Mouse (Mus musculus) ES-Bruce4 (cell line): ENCODE measurements around the gene Aadac. TPM values are rescaled to one million over a fixed set of nuclear protein-coding genes. Genes with fewer than 3 reads are reported as not detected.

ENCODE experiments used
- H3K27ac ChIP-seq: 2 replicates; pipeline ENCODE4 v1.5.1; 2012; ENCODE audit warnings: low read length, inconsistent platforms; ENCODE audit not compliant: insufficient read depth
- H3K27me3 ChIP-seq: 2 replicates; pipeline ENCODE4 v1.6.1; 2012; ENCODE audit warnings: mild to moderate bottlenecking, low read length, inconsistent platforms; ENCODE audit not compliant: control insufficient read depth, poor library complexity, insufficient read depth, severe bottlenecking
- H3K36me3 ChIP-seq: 2 replicates; pipeline ENCODE4 v1.6.1; 2012; ENCODE audit warnings: inconsistent platforms, mild to moderate bottlenecking, low read length, moderate library complexity; ENCODE audit not compliant: control insufficient read depth, poor library complexity, insufficient read depth, severe bottlenecking
- H3K4me1 ChIP-seq: one replicate; pipeline ENCODE4 v1.8.1; 2011; ENCODE audit warnings: low read length; ENCODE audit not compliant: control insufficient read depth, insufficient read depth
- H3K4me3 ChIP-seq: 2 replicates; pipeline ENCODE4 v1.5.1; 2011; ENCODE audit warnings: low read depth, mild to moderate bottlenecking, low read length
- H3K9ac ChIP-seq: 2 replicates; pipeline ENCODE4 v1.6.1; 2012; ENCODE audit warnings: low read depth, mild to moderate bottlenecking, inconsistent platforms; ENCODE audit not compliant: poor library complexity, severe bottlenecking
- H3K9me3 ChIP-seq: replicated peaks from 2 replicates; pipeline ENCODE4 v1.6.1; 2012; ENCODE audit warnings: mild to moderate bottlenecking, low read length, inconsistent platforms; ENCODE audit not compliant: control insufficient read depth, poor library complexity, insufficient read depth, severe bottlenecking
- CTCF ChIP-seq: IDR thresholded peaks from one replicate; pipeline ENCODE4 v1.8.1; 2011; ENCODE audit warnings: low read depth, low read length
- EP300 ChIP-seq: IDR thresholded peaks from 2 replicates; pipeline ENCODE4 v1.6.1; 2011; ENCODE audit warnings: low read depth, low read length; ENCODE audit not compliant: insufficient read depth
- POLR2A ChIP-seq: IDR thresholded peaks from one replicate; pipeline ENCODE4 v1.8.1; 2011; ENCODE audit warnings: low read length; ENCODE audit not compliant: insufficient read depth
- polyA plus RNA-seq: library from polyadenylated mRNA; stranded (reverse); fragments of >200 nt; gene quantifications from 2 replicates; pipeline ENCODE4 v1.2.4, GENCODE M21; 2011; ENCODE audit warnings: low read depth; ENCODE audit not compliant: missing spikeins, insufficient read depth, insufficient read length

Gene Aadac
- polyA plus RNA-seq, 1 experiment = not detected

GRCm38 (mm10) chr3:60081648-60082047 is 56.1 kb downstream of the Aadac start, which contains the start of gene Sucnr1:
Gene Sucnr1, plus strand, starts transcription at chr3:60081869.
- Histone ChIP-seq H3K27ac (no peak within 1 kb of the TSS), H3K27me3 (no peaks in the 10 kb centered on the region), H3K9ac (no peak within 1 kb of the TSS), H3K4me1 (no peaks in the 10 kb centered on the region), H3K4me3 (no peak within 1 kb of the TSS), H3K36me3 (no peaks in the 10 kb centered on the region), H3K9me3 (no peaks in the 10 kb centered on the region)
- TF ChIP-seq POLR2A (no peak), EP300 (no peak), CTCF (no peak)

DNA sequence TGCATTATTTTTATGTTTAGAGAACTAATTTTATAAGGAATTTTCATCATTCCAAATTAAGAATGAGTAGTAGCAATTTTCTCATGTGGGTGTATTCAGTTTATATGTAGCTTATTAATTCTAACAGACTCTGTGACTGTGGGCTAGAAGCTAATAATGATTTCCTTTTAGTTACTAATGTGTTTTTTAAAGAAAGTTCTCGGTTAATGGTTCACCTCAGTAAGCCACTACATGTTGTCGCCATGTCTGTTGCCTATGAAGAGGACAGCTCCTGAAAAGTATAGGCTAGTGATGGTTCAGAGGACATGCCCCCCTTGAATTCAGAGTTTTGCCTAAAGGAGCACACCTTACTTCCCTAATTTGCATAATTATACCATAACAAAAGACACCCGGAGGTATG is 57.2 kb downstream of the Aadac start:
- TF ChIP-seq POLR2A (no peak), EP300 (no peak), CTCF (no peak)

DNA sequence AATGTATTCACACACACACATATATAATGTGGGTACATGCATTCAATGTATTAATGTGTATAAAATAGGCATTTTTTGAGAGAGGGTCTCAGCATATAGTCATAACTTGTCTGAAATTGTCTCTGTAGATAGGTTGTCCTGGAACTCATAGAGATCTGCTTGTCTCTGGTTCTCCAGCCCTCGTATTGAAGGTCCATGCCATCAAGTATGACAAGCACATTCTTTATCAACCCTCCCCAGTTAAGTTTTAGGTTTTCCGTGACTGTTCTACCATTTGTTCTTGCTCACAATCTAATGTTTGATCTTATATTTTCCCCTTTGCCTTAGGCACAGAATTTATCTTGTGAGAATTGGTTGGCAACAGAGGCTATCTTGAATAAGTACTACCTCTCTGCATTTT is 60.2 kb downstream of the Aadac start:
- Histone ChIP-seq H3K4me1 (no peaks in the 10 kb centered on the region), H3K9ac (no peak overlapping the region), H3K9me3 (no peaks in the 10 kb centered on the region), H3K4me3 (no peak overlapping the region), H3K27me3 (no peaks in the 10 kb centered on the region), H3K27ac (no peak overlapping the region), H3K36me3 (no peaks in the 10 kb centered on the region)
- TF ChIP-seq EP300 = no peak
- TF ChIP-seq CTCF = no peak
- no peak for TF ChIP-seq POLR2A

More for the DNA sequence above, 57.2 kb downstream of the Aadac start:
- Histone ChIP-seq H3K27ac (no peak overlapping the region), H3K36me3 (no peaks in the 10 kb centered on the region), H3K9ac (no peak overlapping the region), H3K27me3 (no peaks in the 10 kb centered on the region), H3K4me3 (no peak overlapping the region), H3K9me3 (no peaks in the 10 kb centered on the region), H3K4me1 (no peaks in the 10 kb centered on the region)

Other genes with a start within 250 kb of the Aadac start
- 0.67 TPM in 1 of 2 replicates, not detected in the other for gene Gm8298, start 164.7 kb upstream of the Aadac start, polyA plus RNA-seq
- not detected in 2 replicates for gene C130079G13Rik, start 100.5 kb upstream of the Aadac start, polyA plus RNA-seq
- not detected in 2 replicates for gene Aadacl2, start 19.0 kb upstream of the Aadac start, polyA plus RNA-seq
- gene Sucnr1, start 56.2 kb downstream of the Aadac start, polyA plus RNA-seq = not detected in 2 replicates